Mouse (Mus musculus) lung, postnatal 0 days (tissue): ENCODE measurements at regions not wholly inside any gene's neighbourhood (a gene's known extent, or its start where the extent isn't known, plus 50 kb on each side); places are given as distances from the start of the nearest gene placed in this dataset.

Experiments used
- ATAC-seq: fragments of 200-750 bp; cut with Nextera tagmentation; 2 replicates; pipeline ENCODE4 v1.8.0; 2017; ENCODE audit warnings: moderate library complexity
- DNase-seq: peaks from one replicate; pipeline ENCODE4 v3.0.0-alpha.2; 2016; ENCODE audit warnings: low spot score
- H3K27ac ChIP-seq: fragments of 300-500 bp; sonication (generic); 2 replicates; pipeline ENCODE4 v1.5.1; 2014; ENCODE audit warnings: antibody characterized with exemption, mild to moderate bottlenecking, low read length, mixed read lengths
- H3K27me3 ChIP-seq: fragments of 300-500 bp; sonication (generic); replicated peaks from 2 replicates; pipeline ENCODE4 v1.6.1; 2014; ENCODE audit warnings: low read length, mixed read lengths; ENCODE audit not compliant: insufficient read depth
- H3K36me3 ChIP-seq: fragments of 300-500 bp; sonication (generic); 2 replicates; pipeline ENCODE4 v1.6.1; 2014; ENCODE audit warnings: low read length, mixed read lengths; ENCODE audit not compliant: insufficient read depth
- H3K4me1 ChIP-seq: fragments of 300-500 bp; sonication (generic); 2 replicates; pipeline ENCODE4 v1.6.1; 2014; ENCODE audit warnings: antibody characterized with exemption, low read depth, low read length, mixed read lengths; ENCODE audit not compliant: insufficient read depth
- H3K4me2 ChIP-seq: fragments of 300-500 bp; sonication (generic); replicated peaks from 2 replicates; pipeline ENCODE4 v1.6.1; 2014; ENCODE audit warnings: low read depth, mild to moderate bottlenecking, low read length, moderate library complexity, mixed read lengths
- H3K4me3 ChIP-seq: fragments of 300-500 bp; sonication (generic); 2 replicates; pipeline ENCODE4 v1.5.1; 2014; ENCODE audit warnings: low read depth, low read length
- H3K9ac ChIP-seq: fragments of 300-500 bp; sonication (generic); replicated peaks from 2 replicates; pipeline ENCODE4 v1.6.1; 2014; ENCODE audit warnings: low read depth, mild to moderate bottlenecking
- H3K9me3 ChIP-seq: fragments of 300-500 bp; sonication (generic); 2 replicates; pipeline ENCODE4 v1.6.1; 2016; ENCODE audit warnings: low read length, mixed read lengths
- CTCF ChIP-seq: IDR thresholded peaks from 2 replicates; pipeline ENCODE4 v1.5.1; 2016; ENCODE audit warnings: antibody characterized with exemption, mild to moderate bottlenecking
- EP300 ChIP-seq: IDR thresholded peaks from 2 replicates; pipeline ENCODE4 v1.6.1; 2016; ENCODE audit warnings: antibody characterized with exemption, mild to moderate bottlenecking, control low read depth
- WGBS: fragments of 180-500 bp; shearing (Covaris S2); extraction: QIAGEN DNeasy Blood & Tissue Kit; methylation state at CpG from one replicate; pipeline ENCODE4 v1.1.7; 2014; 5-methylcytosine and 5-hydroxymethylcytosine counted together
- microRNA counts: library from miRNA; unstranded; fragments of <30 nt; microRNA quantifications from one replicate; lab custom pipeline; 2015
- microRNA-seq: library from miRNA; unstranded; fragments of <30 nt; microRNA quantifications from one replicate; pipeline ENCODE4, GENCODE M21; 2016

DNA sequence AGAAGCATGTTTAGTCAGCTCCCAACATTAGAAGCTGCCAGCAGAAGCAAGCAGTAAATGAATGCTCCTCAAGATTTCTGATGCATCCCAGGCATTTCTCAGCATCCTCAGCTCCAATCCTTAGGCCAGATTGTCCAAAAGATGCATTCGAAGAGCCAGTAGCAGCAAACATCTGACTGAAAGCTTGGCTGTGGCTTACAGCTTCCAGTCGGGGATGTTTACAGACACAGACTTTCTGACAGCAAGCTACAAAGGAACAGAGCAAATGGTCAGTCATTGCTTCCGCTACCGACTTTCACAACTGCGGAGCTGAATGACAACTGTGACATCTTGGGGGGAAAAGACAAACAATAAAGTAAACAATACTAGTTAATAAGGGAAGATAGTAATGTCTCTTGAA, 1840.3 kb upstream of the Lrrc6 start:
- H3K9me3 ChIP-seq: no peaks in the 10 kb centered on the region
- TF ChIP-seq CTCF (no peak), EP300 (no peak)
- H3K36me3 ChIP-seq: no peaks in the 10 kb centered on the region
- no peak overlapping the region for H3K4me3 ChIP-seq
- peak; percentile 22 for DNase-seq
- 44% methylated on average over 5 of the region's 5 CpGs for WGBS
- H3K9ac ChIP-seq: no peak overlapping the region
- no peak overlapping the region for H3K4me2 ChIP-seq
- no peak for ATAC-seq
- H3K27ac ChIP-seq: no peak overlapping the region; the same call in 1 of the 2 replicates
- no peaks in the 10 kb centered on the region for H3K27me3 ChIP-seq
- no peaks in the 10 kb centered on the region for H3K4me1 ChIP-seq

DNA sequence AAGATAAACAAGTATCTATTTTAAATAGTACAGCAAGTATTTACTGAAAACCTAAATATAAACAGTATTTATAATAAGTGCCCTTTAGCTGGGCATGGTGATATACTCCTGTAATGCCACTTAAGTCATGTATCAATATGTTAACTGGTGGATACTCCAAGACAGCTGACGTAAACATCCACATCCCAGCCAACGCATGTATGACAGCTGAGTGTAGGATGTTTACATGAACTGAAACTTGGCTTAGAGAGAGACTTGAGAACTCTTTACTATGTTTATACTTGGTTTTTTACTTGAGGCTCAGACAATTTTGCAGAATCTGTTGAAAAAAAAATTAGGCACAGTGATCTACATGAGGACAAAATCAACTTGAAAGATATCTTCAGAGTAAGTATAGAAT, 1836.6 kb upstream of the Lrrc6 start:
- TF ChIP-seq CTCF: no peak
- no peak for TF ChIP-seq EP300
- Histone ChIP-seq H3K9me3 (no peaks in the 10 kb centered on the region), H3K4me3 (no peak overlapping the region), H3K27me3 (no peaks in the 10 kb centered on the region), H3K4me1 (no peaks in the 10 kb centered on the region), H3K9ac (no peak overlapping the region), H3K36me3 (no peaks in the 10 kb centered on the region), H3K27ac (no peak overlapping the region), H3K4me2 (no peak overlapping the region)
- ATAC-seq: peak; percentile 50
- 20% methylated on average over 2 of the region's 2 CpGs for WGBS
- peak; percentile 54 for DNase-seq

DNA sequence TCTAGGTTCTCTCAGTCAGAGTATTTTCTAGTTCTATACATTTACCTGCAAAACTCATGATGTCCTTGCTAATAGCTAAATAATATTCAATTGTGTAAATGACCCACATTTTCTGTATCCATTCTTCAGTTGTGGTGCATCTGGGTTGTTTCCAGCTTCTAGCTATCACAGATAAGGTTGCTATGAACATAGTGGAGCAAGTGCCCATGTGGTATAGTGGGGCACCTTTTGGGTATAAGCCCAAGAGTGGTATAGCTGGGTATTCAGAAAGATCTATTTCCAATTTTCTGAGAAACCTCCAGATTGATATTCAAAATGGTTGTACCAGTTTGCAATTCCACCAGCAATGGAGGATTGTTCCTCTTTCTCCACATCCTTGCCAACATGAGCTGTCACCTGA, 1835.1 kb upstream of the Lrrc6 start:
- Histone ChIP-seq H3K27me3 (no peaks in the 10 kb centered on the region), H3K9ac (no peak overlapping the region), H3K4me3 (no peak overlapping the region), H3K9me3 (no peaks in the 10 kb centered on the region), H3K36me3 (no peaks in the 10 kb centered on the region), H3K4me2 (no peak overlapping the region), H3K4me1 (no peaks in the 10 kb centered on the region), H3K27ac (no peak overlapping the region)
- no peak for TF ChIP-seq CTCF
- TF ChIP-seq EP300: no peak
- no peak for DNase-seq
- ATAC-seq: no peak

DNA sequence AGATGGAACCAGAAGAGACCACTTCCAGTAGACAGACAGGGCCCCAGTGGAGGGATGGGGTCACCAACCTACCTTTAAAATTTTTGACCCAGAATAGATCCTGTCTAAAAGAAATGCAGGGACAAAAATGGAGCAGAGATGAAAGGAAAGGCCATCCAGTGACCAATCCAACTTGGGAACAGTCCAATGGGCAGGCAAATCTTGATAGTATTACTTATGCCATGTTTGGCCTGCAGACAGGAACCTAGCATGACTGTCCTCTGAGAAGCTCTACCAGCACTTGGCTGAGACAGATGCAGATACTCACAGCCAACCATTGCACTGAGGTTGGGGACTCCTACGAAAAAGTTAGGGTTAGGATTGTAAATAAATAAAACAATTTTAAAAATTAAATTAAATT, 1815.4 kb upstream of the Lrrc6 start:
- WGBS: 72% methylated on average over 1 of the region's 1 CpGs
- no peak for TF ChIP-seq EP300
- TF ChIP-seq CTCF: no peak

More for the DNA sequence above, 1815.4 kb upstream of the Lrrc6 start:
- Histone ChIP-seq H3K4me1 (no peaks in the 10 kb centered on the region), H3K27me3 (no peaks in the 10 kb centered on the region), H3K36me3 (no peaks in the 10 kb centered on the region), H3K9ac (no peak overlapping the region), H3K4me3 (no peak overlapping the region), H3K9me3 (no peaks in the 10 kb centered on the region), H3K4me2 (no peak overlapping the region), H3K27ac (no peak overlapping the region)
- ATAC-seq: no peak
- DNase-seq: no peak

MicroRNAs in the stretch of these regions (microRNA counts, 519-probe panel; counts per million panel counts)
- microRNA mmu-miR-30b (lab: Ali Mortazavi, UCI) (6,370 counts per million, percentile 84 among the panel's probes with 10 or more counts), microRNA mmu-miR-30d (lab: Ali Mortazavi, UCI) (6,380 counts per million, percentile 84 among the panel's probes with 10 or more counts)

Small RNA genes in the stretch of these regions (microRNA-seq; reads per million reads assigned to microRNA genes)
- 426 reads per million, percentile 65 among the genes with 10 or more reads in this experiment for gene Mir30b
- gene Mir30d: 14,398 reads per million, percentile 95 among the genes with 10 or more reads in this experiment
